Mouse (Mus musculus): ENCODE results near the gene Sell.

DNA sequence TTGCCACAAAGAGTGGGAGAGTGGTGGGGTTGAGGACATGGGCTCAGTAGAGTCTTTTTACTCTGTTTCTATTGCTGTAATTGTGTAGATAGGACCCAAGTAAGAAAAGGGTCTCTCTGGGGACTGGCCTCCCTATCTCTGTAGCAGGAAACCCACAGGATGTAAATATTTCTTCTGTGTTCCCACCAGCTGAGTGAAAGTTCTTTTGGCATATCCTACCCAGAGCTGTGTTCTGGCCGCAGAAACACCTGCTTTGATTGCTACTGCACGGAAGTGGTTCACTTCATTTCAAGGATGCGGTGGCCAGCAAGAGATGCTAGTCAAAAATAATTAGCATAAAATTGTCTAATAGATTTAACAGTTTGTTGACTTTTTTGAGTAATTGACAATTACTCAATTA lies 15.2 kb downstream of the Sell start:
- TF ChIP-seq CTCF (IDR thresholded peaks at IDR 0.05; ENCODE audit: low read depth, low read length) (no peak), EP300 (IDR thresholded peaks at IDR 0.05; ENCODE audit: insufficient read depth, low read depth, low read length) (no peak)

All from ES-Bruce4 (cell line).